Mouse (Mus musculus): Measurements from ENCODE around the gene Sppl3. TPM values are rescaled to one million over a fixed set of nuclear protein-coding genes. Genes with fewer than 3 reads are reported as not detected.
A peak's percentile ranks its signal among the peaks of the same experiment; 100 is the strongest.

Gene Sppl3
- polyA plus RNA-seq (2014; fragmentation: Nextera tagmentation; extraction: Ambion mirVana) = 21.0 and 22.4 TPM in 2 replicates

- peak; percentile 98 for DNase-seq (ENCODE audit: low spot score)
- Histone ChIP-seq H3K4me1 (replicated peaks; ENCODE audit: control insufficient read depth, insufficient read depth, low read length) (peaks cover 9% of the 10 kb centered on the region), H3K27me3 (ENCODE audit: control insufficient read depth, insufficient read depth, low read length) (no peaks in the 10 kb centered on the region), H3K9ac (ENCODE audit: low read depth, low read length) (peak within 1 kb of the TSS; percentile 98), H3K9me3 (ENCODE audit: control insufficient read depth, low read length) (no peaks in the 10 kb centered on the region), H3K4me3 (ENCODE audit: low read depth, low read length) (peak within 1 kb of the TSS; percentile 100), H3K36me3 (ENCODE audit: control insufficient read depth, insufficient read depth, low read length) (no peaks in the 10 kb centered on the region), H3K27ac (ENCODE audit: low read depth, low read length) (peak within 1 kb of the TSS; percentile 93), H3K4me2 (replicated peaks; ENCODE audit: low read depth, low read length) (peak within 1 kb of the TSS; percentile 84)
- WGBS = 1% methylated on average over 47 of the region's 65 CpGs
- ATAC-seq (ENCODE audit: low FRiP score) = peak; percentile 93
These were observed at the start of gene Sppl3 for GRCm38 (mm10) chr5:115010577-115011216. TSS of gene Sppl3 (plus strand) at chr5:115011137.

GRCm38 (mm10) chr5:114961590-114962360, 49.2 kb upstream of the Sppl3 start:
- Histone ChIP-seq H3K9me3 (ENCODE audit: control insufficient read depth, low read length) (no peaks in the 10 kb centered on the region), H3K9ac (ENCODE audit: low read depth, low read length) (no peak overlapping the region), H3K4me1 (replicated peaks; ENCODE audit: control insufficient read depth, insufficient read depth, low read length) (no peaks in the 10 kb centered on the region), H3K36me3 (ENCODE audit: control insufficient read depth, insufficient read depth, low read length) (no peaks in the 10 kb centered on the region), H3K27ac (ENCODE audit: low read depth, low read length) (no peak overlapping the region), H3K27me3 (ENCODE audit: control insufficient read depth, insufficient read depth, low read length) (no peaks in the 10 kb centered on the region), H3K4me3 (ENCODE audit: low read depth, low read length) (no peak overlapping the region), H3K4me2 (replicated peaks; ENCODE audit: low read depth, low read length) (no peak overlapping the region)
- 52% methylated on average over 4 of the region's 4 CpGs for WGBS
- ATAC-seq (ENCODE audit: low FRiP score) (no peak), DNase-seq (ENCODE audit: low spot score) (no peak)

GRCm38 (mm10) chr5:114964315-114964966, 46.5 kb upstream of the Sppl3 start:
- Histone ChIP-seq H3K36me3 (ENCODE audit: control insufficient read depth, insufficient read depth, low read length) (no peaks in the 10 kb centered on the region), H3K4me1 (replicated peaks; ENCODE audit: control insufficient read depth, insufficient read depth, low read length) (no peaks in the 10 kb centered on the region; the same call in 1 of the 2 replicates), H3K9ac (ENCODE audit: low read depth, low read length) (no peak overlapping the region), H3K27me3 (ENCODE audit: control insufficient read depth, insufficient read depth, low read length) (peaks cover 12% of the 10 kb centered on the region), H3K27ac (ENCODE audit: low read depth, low read length) (no peak overlapping the region), H3K4me3 (ENCODE audit: low read depth, low read length) (no peak overlapping the region), H3K9me3 (ENCODE audit: control insufficient read depth, low read length) (no peaks in the 10 kb centered on the region), H3K4me2 (replicated peaks; ENCODE audit: low read depth, low read length) (no peak overlapping the region)
- DNase-seq (ENCODE audit: low spot score) = no peak
- 72% methylated on average over 7 of the region's 7 CpGs for WGBS
- no peak for ATAC-seq (ENCODE audit: low FRiP score)

- Histone ChIP-seq H3K4me1 (replicated peaks; ENCODE audit: control insufficient read depth, insufficient read depth, low read length) (no peaks in the 10 kb centered on the region; the same call in 1 of the 2 replicates), H3K4me3 (ENCODE audit: low read depth, low read length) (no peak overlapping the region), H3K9ac (ENCODE audit: low read depth, low read length) (no peak overlapping the region), H3K9me3 (ENCODE audit: control insufficient read depth, low read length) (no peaks in the 10 kb centered on the region), H3K36me3 (ENCODE audit: control insufficient read depth, insufficient read depth, low read length) (no peaks in the 10 kb centered on the region), H3K27me3 (ENCODE audit: control insufficient read depth, insufficient read depth, low read length) (peaks cover 12% of the 10 kb centered on the region), H3K4me2 (replicated peaks; ENCODE audit: low read depth, low read length) (no peak overlapping the region), H3K27ac (ENCODE audit: low read depth, low read length) (no peak overlapping the region)
- no peak for ATAC-seq (ENCODE audit: low FRiP score)
- no peak for DNase-seq (ENCODE audit: low spot score)
- WGBS = 66% methylated on average over 17 of the region's 17 CpGs
These were observed 45.7 kb upstream of the Sppl3 start for GRCm38 (mm10) chr5:114964967-114965898.

- WGBS = 32% methylated on average over 14 of the region's 14 CpGs
- H3K9me3 ChIP-seq (ENCODE audit: control insufficient read depth, low read length) = no peaks in the 10 kb centered on the region
- H3K9ac ChIP-seq (ENCODE audit: low read depth, low read length) = no peak overlapping the region
- no peaks in the 10 kb centered on the region for H3K36me3 ChIP-seq (ENCODE audit: control insufficient read depth, insufficient read depth, low read length)
- H3K4me3 ChIP-seq (ENCODE audit: low read depth, low read length) = no peak overlapping the region
- H3K4me1 ChIP-seq (replicated peaks; ENCODE audit: control insufficient read depth, insufficient read depth, low read length) = no peaks in the 10 kb centered on the region; the same call in 1 of the 2 replicates
- H3K27me3 ChIP-seq (ENCODE audit: control insufficient read depth, insufficient read depth, low read length) = peaks cover 12% of the 10 kb centered on the region
- no peak for ATAC-seq (ENCODE audit: low FRiP score)
- DNase-seq (ENCODE audit: low spot score) = no peak
- H3K4me2 ChIP-seq (replicated peaks; ENCODE audit: low read depth, low read length) = no peak overlapping the region
- no peak overlapping the region for H3K27ac ChIP-seq (ENCODE audit: low read depth, low read length)
These were observed 43.2 kb upstream of the Sppl3 start for GRCm38 (mm10) chr5:114967523-114968268.

- Histone ChIP-seq H3K27me3 (ENCODE audit: control insufficient read depth, insufficient read depth, low read length) (peaks cover 12% of the 10 kb centered on the region), H3K4me1 (replicated peaks; ENCODE audit: control insufficient read depth, insufficient read depth, low read length) (no peaks in the 10 kb centered on the region; the same call in 1 of the 2 replicates), H3K9ac (ENCODE audit: low read depth, low read length) (no peak overlapping the region), H3K9me3 (ENCODE audit: control insufficient read depth, low read length) (no peaks in the 10 kb centered on the region), H3K4me2 (replicated peaks; ENCODE audit: low read depth, low read length) (no peak overlapping the region), H3K27ac (ENCODE audit: low read depth, low read length) (no peak overlapping the region), H3K36me3 (ENCODE audit: control insufficient read depth, insufficient read depth, low read length) (no peaks in the 10 kb centered on the region), H3K4me3 (ENCODE audit: low read depth, low read length) (no peak overlapping the region)
- 13% methylated on average over 7 of the region's 7 CpGs for WGBS
- no peak for ATAC-seq (ENCODE audit: low FRiP score)
- no peak for DNase-seq (ENCODE audit: low spot score)
These were observed 42.3 kb upstream of the Sppl3 start for GRCm38 (mm10) chr5:114968651-114969050.

- DNase-seq (ENCODE audit: low spot score) (no peak), ATAC-seq (ENCODE audit: low FRiP score) (no peak)
- Histone ChIP-seq H3K4me3 (ENCODE audit: low read depth, low read length) (no peak overlapping the region), H3K9ac (ENCODE audit: low read depth, low read length) (no peak overlapping the region), H3K4me2 (replicated peaks; ENCODE audit: low read depth, low read length) (no peak overlapping the region), H3K36me3 (ENCODE audit: control insufficient read depth, insufficient read depth, low read length) (no peaks in the 10 kb centered on the region), H3K9me3 (ENCODE audit: control insufficient read depth, low read length) (no peaks in the 10 kb centered on the region), H3K4me1 (replicated peaks; ENCODE audit: control insufficient read depth, insufficient read depth, low read length) (no peaks in the 10 kb centered on the region; the same call in 1 of the 2 replicates), H3K27ac (ENCODE audit: low read depth, low read length) (no peak overlapping the region), H3K27me3 (ENCODE audit: control insufficient read depth, insufficient read depth, low read length) (peaks cover 12% of the 10 kb centered on the region)
- 7% methylated on average over 4 of the region's 4 CpGs for WGBS
These were observed 41.9 kb upstream of the Sppl3 start for GRCm38 (mm10) chr5:114969064-114969463.
